Mouse (Mus musculus): ENCODE data around the gene Hmga1b. TPM values are rescaled to one million over a fixed set of nuclear protein-coding genes. Genes with fewer than 3 reads are reported as not detected.
A peak's percentile ranks its signal among the peaks of the same experiment; 100 is the strongest.

Hmga1b gene
- total and polyA plus RNA-seq, 2 experiments from 2014 or later: 0.76 to 1.2 TPM

GRCm38 (mm10) chr11:120789810-120790209 lies 27.2 kb downstream of the Hmga1b start:
- Histone ChIP-seq H3K4me3 (ENCODE audit: low read depth, low read length) (no peak overlapping the region), H3K4me2 (ENCODE audit: low read depth, low read length) (no peak overlapping the region), H3K9me3 (replicated peaks; ENCODE audit: control insufficient read depth, low read length) (no peaks in the 10 kb centered on the region), H3K36me3 (replicated peaks; ENCODE audit: control insufficient read depth, insufficient read depth, low read length) (peaks cover 67% of the 10 kb centered on the region), H3K4me1 (ENCODE audit: control insufficient read depth, insufficient read depth) (peaks cover 7% of the 10 kb centered on the region), H3K27me3 (ENCODE audit: control insufficient read depth, insufficient read depth, low read length) (no peaks in the 10 kb centered on the region), H3K27ac (ENCODE audit: low read depth) (no peak overlapping the region), H3K9ac (replicated peaks; ENCODE audit: low read depth, low read length) (no peak overlapping the region)
- ATAC-seq (ENCODE audit: insufficient read depth, low read depth) (no peak), DNase-seq (ENCODE audit: low spot score) (no peak)
- 84% methylated on average over 3 of the region's 3 CpGs for WGBS
- no peak for TF ChIP-seq CTCF (IDR thresholded peaks at IDR 0.05; ENCODE audit: low read depth)
- TF ChIP-seq EP300 (IDR thresholded peaks at IDR 0.05; ENCODE audit: low read depth): no peak

- ATAC-seq (ENCODE audit: insufficient read depth, low read depth): no peak
- no peak for TF ChIP-seq CTCF (IDR thresholded peaks at IDR 0.05; ENCODE audit: low read depth)
- TF ChIP-seq EP300 (IDR thresholded peaks at IDR 0.05; ENCODE audit: low read depth): no peak
- Histone ChIP-seq H3K27ac (ENCODE audit: low read depth) (no peak overlapping the region), H3K36me3 (replicated peaks; ENCODE audit: control insufficient read depth, insufficient read depth, low read length) (peaks cover 56% of the 10 kb centered on the region), H3K27me3 (ENCODE audit: control insufficient read depth, insufficient read depth, low read length) (no peaks in the 10 kb centered on the region), H3K4me1 (ENCODE audit: control insufficient read depth, insufficient read depth) (peaks cover 7% of the 10 kb centered on the region; the same call in 1 of the 2 replicates), H3K9ac (replicated peaks; ENCODE audit: low read depth, low read length) (no peak overlapping the region), H3K4me3 (ENCODE audit: low read depth, low read length) (no peak overlapping the region), H3K4me2 (ENCODE audit: low read depth, low read length) (no peak overlapping the region), H3K9me3 (replicated peaks; ENCODE audit: control insufficient read depth, low read length) (no peaks in the 10 kb centered on the region)
- 95% methylated on average over 9 of the region's 9 CpGs for WGBS
- DNase-seq (ENCODE audit: low spot score): no peak
These were observed 30.1 kb downstream of the Hmga1b start for GRCm38 (mm10) chr11:120792652-120793051.

- Histone ChIP-seq H3K36me3 (replicated peaks; ENCODE audit: control insufficient read depth, insufficient read depth, low read length) (peaks cover 26% of the 10 kb centered on the region), H3K4me2 (ENCODE audit: low read depth, low read length) (peak within 1 kb of the TSS; percentile 94), H3K4me1 (ENCODE audit: control insufficient read depth, insufficient read depth) (peaks cover 7% of the 10 kb centered on the region; the same call in 1 of the 2 replicates), H3K27me3 (ENCODE audit: control insufficient read depth, insufficient read depth, low read length) (no peaks in the 10 kb centered on the region), H3K9ac (replicated peaks; ENCODE audit: low read depth, low read length) (peak within 1 kb of the TSS; percentile 94), H3K4me3 (ENCODE audit: low read depth, low read length) (peak within 1 kb of the TSS; percentile 94), H3K9me3 (replicated peaks; ENCODE audit: control insufficient read depth, low read length) (no peaks in the 10 kb centered on the region), H3K27ac (ENCODE audit: low read depth) (peak within 1 kb of the TSS; percentile 85)
- peak; percentile 93 for DNase-seq (ENCODE audit: low spot score)
- WGBS: under 1% methylated on average over 59 of the region's 59 CpGs
- ATAC-seq (ENCODE audit: insufficient read depth, low read depth): peak; percentile 88
- TF ChIP-seq CTCF (IDR thresholded peaks at IDR 0.05; ENCODE audit: low read depth) (no peak), EP300 (IDR thresholded peaks at IDR 0.05; ENCODE audit: low read depth) (peak; percentile 57; the same call in 1 of the 2 replicates)
These were observed 33.4 kb downstream of the Hmga1b start, which contains the start of gene Dus1l for GRCm38 (mm10) chr11:120795756-120796613. TSS of gene Dus1l (minus strand) at chr11:120796403.

- TF ChIP-seq EP300 (IDR thresholded peaks at IDR 0.05; ENCODE audit: low read depth) (no peak), CTCF (IDR thresholded peaks at IDR 0.05; ENCODE audit: low read depth) (no peak)
- Histone ChIP-seq H3K9ac (replicated peaks; ENCODE audit: low read depth, low read length) (peak overlapping the region; percentile 94; the same call in 1 of the 2 replicates), H3K27ac (ENCODE audit: low read depth) (peak overlapping the region; percentile 85), H3K4me2 (ENCODE audit: low read depth, low read length) (no peak overlapping the region; the same call in 1 of the 2 replicates), H3K4me3 (ENCODE audit: low read depth, low read length) (peak overlapping the region; percentile 94), H3K4me1 (ENCODE audit: control insufficient read depth, insufficient read depth) (peaks cover 7% of the 10 kb centered on the region; the same call in 1 of the 2 replicates), H3K36me3 (replicated peaks; ENCODE audit: control insufficient read depth, insufficient read depth, low read length) (peaks cover 20% of the 10 kb centered on the region), H3K27me3 (ENCODE audit: control insufficient read depth, insufficient read depth, low read length) (no peaks in the 10 kb centered on the region), H3K9me3 (replicated peaks; ENCODE audit: control insufficient read depth, low read length) (no peaks in the 10 kb centered on the region)
- DNase-seq (ENCODE audit: low spot score) (no peak), ATAC-seq (ENCODE audit: insufficient read depth, low read depth) (peak; percentile 5; the same call in 1 of the 2 replicates)
- 12% methylated on average over 8 of the region's 8 CpGs for WGBS
These were observed 34.0 kb downstream of the Hmga1b start for GRCm38 (mm10) chr11:120796614-120796946.

GRCm38 (mm10) chr11:120798244-120798643 lies 35.6 kb downstream of the Hmga1b start:
- WGBS: 66% methylated on average over 3 of the region's 3 CpGs
- H3K4me3 ChIP-seq (ENCODE audit: low read depth, low read length): no peak overlapping the region
- no peak overlapping the region for H3K9ac ChIP-seq (replicated peaks; ENCODE audit: low read depth, low read length)
- H3K9me3 ChIP-seq (replicated peaks; ENCODE audit: control insufficient read depth, low read length): no peaks in the 10 kb centered on the region
- no peak overlapping the region for H3K27ac ChIP-seq (ENCODE audit: low read depth)
- DNase-seq (ENCODE audit: low spot score): no peak
- no peak for ATAC-seq (ENCODE audit: insufficient read depth, low read depth)
- H3K27me3 ChIP-seq (ENCODE audit: control insufficient read depth, insufficient read depth, low read length): no peaks in the 10 kb centered on the region
- no peak for TF ChIP-seq CTCF (IDR thresholded peaks at IDR 0.05; ENCODE audit: low read depth)
- TF ChIP-seq EP300 (IDR thresholded peaks at IDR 0.05; ENCODE audit: low read depth): no peak
- H3K4me1 ChIP-seq (ENCODE audit: control insufficient read depth, insufficient read depth): peaks cover 7% of the 10 kb centered on the region; the same call in 1 of the 2 replicates
- no peak overlapping the region for H3K4me2 ChIP-seq (ENCODE audit: low read depth, low read length)
- H3K36me3 ChIP-seq (replicated peaks; ENCODE audit: control insufficient read depth, insufficient read depth, low read length): peaks cover 6% of the 10 kb centered on the region

All from heart, postnatal 0 days (tissue).